Mouse (Mus musculus) small intestine, adult 2 months (tissue): ENCODE results near the gene Sec31a. TPM values are rescaled to one million over a fixed set of nuclear protein-coding genes. Genes with fewer than 3 reads are reported as not detected.

Experiments used
- H3K27ac ChIP-seq: fragments of 200-500 bp; 2 replicates; pipeline ENCODE4 v1.5.1; 2012; ENCODE audit warnings: low read depth, low read length, control low read depth, inconsistent platforms; ENCODE audit not compliant: insufficient read depth
- H3K27me3 ChIP-seq: fragments of 200-500 bp; 2 replicates; pipeline ENCODE4 v1.6.1; 2012; ENCODE audit warnings: mild to moderate bottlenecking, moderate library complexity, low read length, inconsistent platforms; ENCODE audit not compliant: control insufficient read depth, insufficient read depth
- H3K36me3 ChIP-seq: fragments of 200-500 bp; 2 replicates; pipeline ENCODE4 v1.6.1; 2012; ENCODE audit warnings: mild to moderate bottlenecking, low read length, control low read depth, inconsistent platforms; ENCODE audit not compliant: control insufficient read depth, insufficient read depth
- H3K4me1 ChIP-seq: fragments of 200-500 bp; 2 replicates; pipeline ENCODE4 v1.6.1; 2012; ENCODE audit warnings: low read length, inconsistent platforms, mixed read lengths; ENCODE audit not compliant: control insufficient read depth, insufficient read depth, insufficient read length
- H3K4me3 ChIP-seq: fragments of 200-500 bp; 2 replicates; pipeline ENCODE4 v1.5.1; 2012; ENCODE audit warnings: low read depth, mild to moderate bottlenecking, control low read depth, inconsistent platforms, low read length, moderate library complexity
- CTCF ChIP-seq: fragments of 200-500 bp; IDR thresholded peaks from 2 replicates; pipeline ENCODE4 v1.5.1; 2012; ENCODE audit warnings: low read depth, mild to moderate bottlenecking, control low read depth, inconsistent platforms, low read length, moderate library complexity, mixed read lengths; ENCODE audit not compliant: insufficient replicate concordance, insufficient read length; ENCODE audit errors: extremely low read depth
- POLR2A ChIP-seq: fragments of 200-500 bp; IDR thresholded peaks from 2 replicates; pipeline ENCODE4 v1.6.1; 2012; ENCODE audit warnings: low read depth, mild to moderate bottlenecking, control low read depth, inconsistent platforms, low read length, moderate library complexity
- WGBS: fragments of 180-500 bp; shearing (Covaris S2); methylation state at CpG from one replicate; pipeline ENCODE4 v1.1.7; 2018; 5-methylcytosine and 5-hydroxymethylcytosine counted together
- polyA plus RNA-seq: library from polyadenylated mRNA; depleted of rRNA; stranded (reverse); fragments of >200 nt; gene quantifications from 2 replicates; pipeline ENCODE4 v1.2.3, GENCODE M21; 2012

Gene Sec31a
- polyA plus RNA-seq, 1 experiment, result 688 TPM

GRCm38 (mm10) chr5:100335581-100336080, 80.4 kb downstream of the Sec31a start:
- Histone ChIP-seq H3K27ac (no peak overlapping the region), H3K4me1 (peaks cover 3% of the 10 kb centered on the region; the same call in 1 of the 2 replicates), H3K27me3 (no peaks in the 10 kb centered on the region), H3K36me3 (no peaks in the 10 kb centered on the region), H3K4me3 (no peak overlapping the region)
- TF ChIP-seq POLR2A (no peak), CTCF (no peak)
- WGBS, result 56% methylated on average over 5 of the region's 5 CpGs

GRCm38 (mm10) chr5:100334686-100335085, 81.3 kb downstream of the Sec31a start:
- no peaks in the 10 kb centered on the region for H3K36me3 ChIP-seq
- no peak overlapping the region for H3K27ac ChIP-seq
- WGBS, result 71% methylated on average over 6 of the region's 6 CpGs
- H3K4me3 ChIP-seq, result no peak overlapping the region
- H3K27me3 ChIP-seq, result no peaks in the 10 kb centered on the region
- peaks cover 3% of the 10 kb centered on the region; the same call in 1 of the 2 replicates for H3K4me1 ChIP-seq
- TF ChIP-seq POLR2A, result no peak
- TF ChIP-seq CTCF, result no peak

GRCm38 (mm10) chr5:100333607-100334380, 82.2 kb downstream of the Sec31a start:
- H3K27me3 ChIP-seq, result no peaks in the 10 kb centered on the region
- no peak overlapping the region for H3K27ac ChIP-seq
- TF ChIP-seq POLR2A (no peak), CTCF (peak; percentile 22; the same call in 1 of the 2 replicates)
- no peaks in the 10 kb centered on the region for H3K36me3 ChIP-seq
- peaks cover 3% of the 10 kb centered on the region; the same call in 1 of the 2 replicates for H3K4me1 ChIP-seq
- 39% methylated on average over 14 of the region's 14 CpGs for WGBS
- no peak overlapping the region for H3K4me3 ChIP-seq

GRCm38 (mm10) chr5:100332300-100333004, 83.6 kb downstream of the Sec31a start:
- Histone ChIP-seq H3K27me3 (no peaks in the 10 kb centered on the region), H3K36me3 (no peaks in the 10 kb centered on the region), H3K27ac (no peak overlapping the region), H3K4me3 (no peak overlapping the region), H3K4me1 (peaks cover 3% of the 10 kb centered on the region; the same call in 1 of the 2 replicates)
- 67% methylated on average over 8 of the region's 8 CpGs for WGBS
- TF ChIP-seq POLR2A, result no peak
- TF ChIP-seq CTCF, result no peak

GRCm38 (mm10) chr5:100331636-100332035, 84.4 kb downstream of the Sec31a start:
- TF ChIP-seq POLR2A (no peak), CTCF (no peak)
- Histone ChIP-seq H3K4me1 (peaks cover 3% of the 10 kb centered on the region; the same call in 1 of the 2 replicates), H3K4me3 (no peak overlapping the region), H3K27ac (no peak overlapping the region), H3K36me3 (no peaks in the 10 kb centered on the region), H3K27me3 (no peaks in the 10 kb centered on the region)
- WGBS, result 80% methylated on average over 8 of the region's 8 CpGs

- Histone ChIP-seq H3K27ac (no peak overlapping the region), H3K4me1 (no peaks in the 10 kb centered on the region), H3K36me3 (no peaks in the 10 kb centered on the region), H3K4me3 (no peak overlapping the region), H3K27me3 (no peaks in the 10 kb centered on the region)
- WGBS, result 1% methylated on average over 11 of the region's 11 CpGs
- TF ChIP-seq CTCF, result peak; percentile 99; the same call in 1 of the 2 replicates
- TF ChIP-seq POLR2A, result no peak
Observed at GRCm38 (mm10) chr5:100322081-100322480, 94.0 kb downstream of the Sec31a start.

- no peaks in the 10 kb centered on the region for H3K4me1 ChIP-seq
- 74% methylated on average over 7 of the region's 7 CpGs for WGBS
Observed at GRCm38 (mm10) chr5:100317842-100318241, 98.2 kb downstream of the Sec31a start.

More at GRCm38 (mm10) chr5:100317842-100318241, 98.2 kb downstream of the Sec31a start:
- Histone ChIP-seq H3K27ac (no peak overlapping the region), H3K27me3 (no peaks in the 10 kb centered on the region), H3K36me3 (no peaks in the 10 kb centered on the region), H3K4me3 (no peak overlapping the region)
- TF ChIP-seq CTCF (no peak), POLR2A (no peak)
